Mouse (Mus musculus) G1E (cell line): ENCODE measurements around the gene Gon7. TPM values are rescaled to one million over a fixed set of nuclear protein-coding genes. Genes with fewer than 3 reads are reported as not detected.
A peak's percentile ranks its signal among the peaks of the same experiment; 100 is the strongest.

Experiments used
- ATAC-seq: 2 replicates; pipeline ENCODE4 v1.8.0; 2016; ENCODE audit warnings: mild to moderate bottlenecking; ENCODE audit not compliant: insufficient number of reproducible peaks, poor library complexity, low FRiP score, severe bottlenecking; ENCODE audit errors: extremely low read depth
- DNase-seq: peaks from one replicate; pipeline ENCODE4 v3.0.0; 2012; ENCODE audit warnings: low spot score
- H3K27me3 ChIP-seq: 2 replicates; pipeline ENCODE4 v1.6.1; 2012; ENCODE audit warnings: mild to moderate bottlenecking, low read length, inconsistent platforms; ENCODE audit not compliant: insufficient read depth
- H3K36me3 ChIP-seq: replicated peaks from 2 replicates; pipeline ENCODE3; 2012; ENCODE audit warnings: mild to moderate bottlenecking, inconsistent platforms
- H3K4me1 ChIP-seq: 2 replicates; pipeline ENCODE4 v1.6.1; 2012; ENCODE audit warnings: low read depth, low read length, inconsistent platforms, mixed read lengths; ENCODE audit not compliant: insufficient read depth
- H3K4me3 ChIP-seq: 2 replicates; pipeline ENCODE4 v1.5.1; 2012; ENCODE audit warnings: low read depth, mild to moderate bottlenecking, inconsistent platforms, low read length, moderate library complexity, mixed read lengths
- H3K9me3 ChIP-seq: replicated peaks from 2 replicates; pipeline ENCODE4 v1.6.1; 2012; ENCODE audit warnings: inconsistent platforms
- CTCF ChIP-seq: IDR thresholded peaks from 2 replicates; pipeline ENCODE4 v1.5.1; 2012; ENCODE audit warnings: low read depth, low read length, inconsistent platforms, mixed read lengths
- GATA1 ChIP-seq: IDR thresholded peaks from 2 replicates; pipeline ENCODE4 v1.6.1; 2012; ENCODE audit warnings: borderline replicate concordance, low read length, inconsistent platforms, mixed read lengths
- GATA2 ChIP-seq: IDR thresholded peaks from 2 replicates; pipeline ENCODE4 v1.6.1; 2012; ENCODE audit warnings: low read depth, low read length, inconsistent platforms, borderline replicate concordance
- POLR2AphosphoS5 ChIP-seq: IDR thresholded peaks from 2 replicates; pipeline ENCODE4 v1.6.1; 2012; ENCODE audit warnings: low read depth, low read length, inconsistent platforms; ENCODE audit not compliant: insufficient replicate concordance
- TAL1 ChIP-seq: conservative IDR thresholded peaks from 2 replicates; pipeline ENCODE4 v1.6.1; 2012; ENCODE audit warnings: low read depth, low read length, inconsistent platforms, mixed read lengths
- polyA plus RNA-seq: library from polyadenylated mRNA; stranded (reverse); fragments of >175 nt; gene quantifications from 2 replicates; pipeline ENCODE4 v1.2.3, GENCODE M21; 2012
- total RNA-seq, 2 experiments: library from RNA; stranded (forward) in 1 of 2; stranded (reverse) in 1 of 2; fragments of 200-1000 nt in 1 of 2; fragments of >200 nt in 1 of 2; fragmentation: Nextera tagmentation in 1 of 2; gene quantifications; 2 replicates each; pipeline ENCODE4 v1.2.3; 2014 to 2017

Gon7 gene
- total and polyA plus RNA-seq, 3 experiments, result 22.7 to 61.5 (median 41.2) TPM

DNA sequence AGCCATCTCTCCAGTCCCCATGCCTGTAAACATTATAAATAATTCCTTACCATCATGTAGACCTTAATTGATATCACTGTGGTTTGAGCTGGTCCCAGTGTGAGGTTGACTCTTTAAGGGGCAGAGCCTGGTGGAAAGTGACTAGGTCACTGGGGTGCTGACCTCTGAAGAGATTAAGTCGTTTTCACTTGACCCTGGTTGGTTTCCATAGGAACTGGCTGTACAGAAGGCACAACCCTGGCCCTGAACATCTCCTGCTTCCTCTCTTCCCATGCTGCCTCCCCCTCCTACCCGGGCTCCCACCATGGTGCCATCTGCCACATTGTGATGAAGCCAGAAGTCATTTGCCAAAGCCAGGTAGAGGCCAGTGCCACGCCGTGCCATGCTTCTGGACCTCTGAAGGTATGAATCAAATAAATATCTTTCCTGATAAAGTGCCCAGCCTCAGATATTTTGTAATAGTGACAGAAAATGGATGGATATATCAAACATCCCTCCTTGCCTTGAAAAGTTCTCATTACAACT is 46.7 kb downstream of the Gon7 start:
- Histone ChIP-seq H3K9me3 (peaks cover 7% of the 10 kb centered on the region), H3K27me3 (peaks cover 56% of the 10 kb centered on the region), H3K4me1 (peaks cover 15% of the 10 kb centered on the region), H3K4me3 (no peak overlapping the region), H3K36me3 (no peaks in the 10 kb centered on the region)
- no peak for ATAC-seq
- DNase-seq, result no peak
- no peak for TF ChIP-seq CTCF
- TF ChIP-seq TAL1, result no peak
- no peak for TF ChIP-seq POLR2AphosphoS5
- no peak for TF ChIP-seq GATA2
- no peak for TF ChIP-seq GATA1

DNA sequence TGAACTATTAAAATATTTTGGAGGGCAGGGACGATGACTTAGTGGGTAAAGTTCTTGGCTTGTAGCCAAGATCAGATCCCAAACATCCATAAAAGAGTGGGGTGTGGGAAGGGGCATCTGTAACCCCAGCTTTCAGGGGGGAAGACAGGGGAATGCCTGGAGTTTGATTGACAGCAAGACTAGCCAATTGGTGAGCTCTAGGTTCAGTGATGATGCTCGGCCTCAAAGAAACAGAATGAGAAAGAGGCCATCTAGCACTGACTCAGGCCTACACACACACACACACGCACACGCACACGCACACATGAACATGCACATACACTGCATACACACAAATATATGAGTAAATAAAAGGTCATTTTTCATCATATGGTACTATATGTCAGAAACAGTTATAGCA is 47.7 kb downstream of the Gon7 start:
- Histone ChIP-seq H3K9me3 (peaks cover 3% of the 10 kb centered on the region), H3K27me3 (peaks cover 54% of the 10 kb centered on the region), H3K4me1 (peaks cover 23% of the 10 kb centered on the region), H3K4me3 (no peak overlapping the region), H3K36me3 (no peaks in the 10 kb centered on the region)
- ATAC-seq, result no peak
- no peak for DNase-seq
- TF ChIP-seq POLR2AphosphoS5 (no peak), GATA1 (no peak), TAL1 (no peak), CTCF (no peak), GATA2 (no peak)

DNA sequence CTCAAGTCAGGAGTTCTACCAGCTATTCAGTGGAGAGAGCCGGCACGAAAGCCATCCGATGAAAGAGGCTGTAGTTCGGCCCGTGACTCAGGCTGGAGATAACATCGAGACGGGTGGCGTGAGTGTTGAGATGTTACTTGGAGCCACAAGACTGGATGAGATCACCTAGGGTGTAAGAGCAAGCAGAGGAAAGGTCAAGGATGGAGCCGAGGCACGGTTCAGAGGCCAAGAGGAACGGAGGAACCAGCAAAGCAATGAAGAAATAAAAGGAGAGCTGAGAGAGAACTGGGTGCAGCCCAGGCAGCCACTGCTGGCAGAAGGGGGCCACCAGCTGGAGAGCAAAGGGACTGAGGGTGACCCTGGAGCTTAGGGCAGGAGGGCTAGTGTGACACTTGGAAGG is 49.4 kb downstream of the Gon7 start:
- H3K4me3 ChIP-seq, result no peak overlapping the region
- no peak for ATAC-seq

DNA sequence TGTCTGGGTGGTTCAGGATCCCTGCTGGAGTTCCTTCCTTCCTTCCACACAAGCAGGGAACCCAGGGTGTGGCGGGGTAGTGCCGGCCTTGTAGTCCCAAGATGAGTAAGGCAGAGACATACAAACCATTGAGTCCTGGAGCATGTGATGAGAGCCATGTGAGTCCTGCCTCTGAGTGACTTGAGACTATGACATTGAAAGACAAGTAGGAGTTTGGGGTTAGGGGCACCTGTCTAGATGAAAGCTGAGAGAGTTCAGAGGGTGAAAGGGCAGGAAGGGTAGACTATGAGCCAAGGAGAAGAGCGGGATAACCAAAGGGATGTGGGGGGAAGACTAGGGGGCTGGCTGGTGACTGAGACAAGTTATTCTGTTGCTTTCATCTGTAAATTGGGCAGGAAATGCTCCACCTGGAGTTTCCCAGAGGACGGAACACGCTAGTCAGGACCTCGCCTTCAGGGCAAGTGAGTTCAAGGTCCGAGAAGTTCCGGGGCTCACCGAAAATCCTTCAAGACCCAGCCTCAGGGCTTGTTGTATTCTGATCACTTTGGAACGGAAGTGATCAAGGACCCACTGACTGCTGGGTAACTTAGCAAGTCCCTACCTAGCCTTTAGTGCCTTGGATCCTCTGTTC is 50.7 kb downstream of the Gon7 start:
- Histone ChIP-seq H3K27me3 (peaks cover 45% of the 10 kb centered on the region), H3K9me3 (no peaks in the 10 kb centered on the region), H3K4me1 (peaks cover 44% of the 10 kb centered on the region), H3K4me3 (no peak overlapping the region), H3K36me3 (no peaks in the 10 kb centered on the region)
- ATAC-seq (no peak), DNase-seq (no peak)
- no peak for TF ChIP-seq GATA1
- TF ChIP-seq TAL1, result no peak
- TF ChIP-seq GATA2, result no peak
- no peak for TF ChIP-seq POLR2AphosphoS5
- TF ChIP-seq CTCF, result no peak

More for the DNA sequence above, 49.4 kb downstream of the Gon7 start:
- H3K9me3 ChIP-seq, result no peaks in the 10 kb centered on the region
- peaks cover 32% of the 10 kb centered on the region for H3K4me1 ChIP-seq
- no peak for TF ChIP-seq CTCF
- TF ChIP-seq POLR2AphosphoS5, result no peak
- TF ChIP-seq GATA1, result no peak
- no peak for TF ChIP-seq GATA2
- TF ChIP-seq TAL1, result no peak
- no peak for DNase-seq
- no peaks in the 10 kb centered on the region for H3K36me3 ChIP-seq
- H3K27me3 ChIP-seq, result peaks cover 52% of the 10 kb centered on the region

DNA sequence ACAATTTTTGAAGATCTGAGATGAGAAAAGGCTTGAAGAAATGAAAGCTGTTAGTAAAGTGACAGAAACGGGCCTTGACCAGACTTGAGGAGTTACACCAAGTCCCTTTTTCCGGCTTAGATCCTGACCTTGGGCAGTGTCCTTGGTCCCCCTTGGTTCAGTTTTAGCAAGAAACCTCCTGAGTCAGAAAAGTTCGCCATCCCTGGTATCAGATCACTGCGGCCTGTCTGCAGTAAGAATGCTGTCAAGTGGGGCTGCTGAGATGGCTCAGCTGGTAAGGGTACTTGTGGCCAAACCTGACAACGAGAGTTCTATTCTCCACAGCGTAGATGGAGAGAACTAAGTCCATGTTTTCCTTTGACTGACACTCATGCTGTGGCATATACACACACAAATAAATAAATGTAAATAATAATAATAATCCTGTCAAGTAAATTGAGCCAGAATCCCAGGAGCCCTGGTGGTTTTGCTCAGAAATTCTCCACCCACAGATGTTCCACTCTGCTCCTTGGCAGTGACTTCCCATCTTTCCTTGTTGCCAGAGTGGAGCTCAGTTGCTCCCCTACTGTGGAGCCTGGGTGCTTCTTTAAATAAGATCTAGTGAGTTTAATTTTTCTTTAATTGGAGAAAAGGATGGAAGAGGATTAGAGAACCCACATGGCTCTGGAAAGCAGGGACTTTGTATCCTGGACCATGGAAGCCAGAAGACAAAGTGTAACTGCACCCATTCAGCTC is 51.5 kb downstream of the Gon7 start:
- Histone ChIP-seq H3K27me3 (peaks cover 50% of the 10 kb centered on the region), H3K4me1 (peaks cover 44% of the 10 kb centered on the region), H3K4me3 (no peak overlapping the region), H3K36me3 (no peaks in the 10 kb centered on the region), H3K9me3 (no peaks in the 10 kb centered on the region)
- ATAC-seq (no peak), DNase-seq (no peak)
- TF ChIP-seq GATA2 (no peak), CTCF (no peak), POLR2AphosphoS5 (no peak), GATA1 (no peak), TAL1 (no peak)

DNA sequence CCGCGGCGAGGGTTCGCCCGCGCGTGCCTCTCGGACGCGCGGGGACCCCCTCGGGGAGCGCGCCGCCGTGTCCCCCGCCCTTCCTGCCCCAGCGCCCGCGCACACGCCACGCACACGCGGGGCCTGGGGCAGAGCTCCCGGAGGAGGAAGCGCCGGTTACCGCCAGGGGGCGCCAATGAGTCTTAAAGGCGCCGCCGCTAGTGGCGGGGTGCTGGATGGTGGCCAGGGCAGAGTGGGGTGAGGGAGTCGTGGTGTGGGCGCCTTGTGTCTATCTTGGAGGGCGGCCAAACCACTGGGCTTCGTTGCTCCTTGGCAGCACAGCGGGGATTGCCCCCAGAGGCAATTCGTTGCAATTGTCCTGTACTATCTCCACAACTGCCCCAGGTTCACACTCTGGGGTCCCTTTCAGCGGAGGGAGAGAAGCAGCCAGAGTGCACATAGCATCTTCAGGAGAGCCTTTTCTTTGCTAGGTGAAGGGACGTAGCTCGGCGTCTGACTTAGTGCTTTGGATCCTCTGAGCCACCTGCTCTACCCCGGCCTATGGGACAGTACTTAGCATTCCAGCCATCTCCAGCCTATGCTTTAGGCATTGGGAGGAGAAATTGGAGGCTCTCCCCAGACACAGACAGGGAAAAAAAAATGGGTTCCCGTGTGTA is 52.3 kb downstream of the Gon7 start:
- DNase-seq, result peak; percentile 79
- Histone ChIP-seq H3K9me3 (no peaks in the 10 kb centered on the region), H3K4me3 (peak overlapping the region; percentile 80), H3K4me1 (peaks cover 44% of the 10 kb centered on the region), H3K36me3 (no peaks in the 10 kb centered on the region), H3K27me3 (peaks cover 44% of the 10 kb centered on the region)
- ATAC-seq, result peak; percentile 57; the same call in 1 of the 2 replicates
- TF ChIP-seq CTCF (peak; percentile 94), TAL1 (no peak)
